Mouse (Mus musculus) limb, embryonic 11.5 days (tissue): ENCODE measurements around the gene Tiam2. TPM values are rescaled to one million over a fixed set of nuclear protein-coding genes. Genes with fewer than 3 reads are reported as not detected.

ENCODE experiments used
- ATAC-seq: fragments of 200-750 bp; cut with Nextera tagmentation; 2 replicates; pipeline ENCODE4 v1.8.0; 2017; ENCODE audit warnings: low read depth; ENCODE audit not compliant: insufficient number of reproducible peaks, low FRiP score, low TSS enrichment
- DNase-seq: peaks from one replicate; pipeline ENCODE4 v3.0.0-alpha.2; 2015; ENCODE audit warnings: low spot score
- H3K27ac ChIP-seq: fragments of 300-500 bp; sonication (generic); replicated peaks from 2 replicates; pipeline ENCODE4 v1.5.1; 2014; ENCODE audit warnings: low read depth, mild to moderate bottlenecking, low read length
- H3K27me3 ChIP-seq: fragments of 300-500 bp; sonication (generic); 2 replicates; pipeline ENCODE4 v1.6.1; 2014; ENCODE audit warnings: mild to moderate bottlenecking, low read length, mixed read lengths; ENCODE audit not compliant: control insufficient read depth, insufficient read depth
- H3K36me3 ChIP-seq: fragments of 300-500 bp; sonication (generic); 2 replicates; pipeline ENCODE4 v1.6.1; 2014; ENCODE audit warnings: mild to moderate bottlenecking, low read length, moderate library complexity, mixed read lengths; ENCODE audit not compliant: control insufficient read depth, insufficient read depth
- H3K4me1 ChIP-seq: fragments of 300-500 bp; sonication (generic); 2 replicates; pipeline ENCODE4 v1.6.1; 2014; ENCODE audit warnings: low read length, mixed read lengths; ENCODE audit not compliant: control insufficient read depth, insufficient read depth
- H3K4me2 ChIP-seq: fragments of 300-500 bp; sonication (generic); 2 replicates; pipeline ENCODE4 v1.6.1; 2014; ENCODE audit warnings: low read depth, mild to moderate bottlenecking, moderate library complexity; ENCODE audit not compliant: severe bottlenecking
- H3K4me3 ChIP-seq: fragments of 300-500 bp; sonication (generic); 2 replicates; pipeline ENCODE4 v1.5.1; 2014; ENCODE audit warnings: low read depth, low read length
- H3K9ac ChIP-seq: fragments of 300-500 bp; sonication (generic); 2 replicates; pipeline ENCODE4 v1.6.1; 2014; ENCODE audit warnings: mild to moderate bottlenecking, low read length
- H3K9me3 ChIP-seq: fragments of 300-500 bp; sonication (generic); 2 replicates; pipeline ENCODE4 v1.6.1; 2016; ENCODE audit warnings: low read length; ENCODE audit not compliant: control insufficient read depth
- WGBS: fragments of 180-500 bp; shearing (Covaris S2); extraction: QIAGEN DNeasy Blood & Tissue Kit; methylation state at CpG from one replicate; pipeline ENCODE4 v1.1.7; 2014; 5-methylcytosine and 5-hydroxymethylcytosine counted together
- polyA plus RNA-seq: library from polyadenylated mRNA; unstranded; fragments of >200 nt; fragmentation: Nextera tagmentation; extraction: Ambion mirVana; gene quantifications from 2 replicates; pipeline ENCODE4 v1.2.1, GENCODE M21; 2014

Gene Tiam2
- polyA plus RNA-seq, 1 experiment from 2014 or later: 8.4 TPM

- ATAC-seq (no peak), DNase-seq (no peak)
- Histone ChIP-seq H3K4me3 (no peak overlapping the region), H3K27ac (no peak overlapping the region), H3K36me3 (no peaks in the 10 kb centered on the region), H3K9ac (no peak overlapping the region), H3K4me1 (no peaks in the 10 kb centered on the region; the same call in 1 of the 2 replicates), H3K27me3 (no peaks in the 10 kb centered on the region), H3K9me3 (no peaks in the 10 kb centered on the region), H3K4me2 (no peak overlapping the region)
- WGBS: 92% methylated on average over 2 of the region's 2 CpGs
Observed at GRCm38 (mm10) chr17:3393981-3394380, 67.6 kb downstream of the Tiam2 start.

- 91% methylated on average over 2 of the region's 2 CpGs for WGBS
- H3K9ac ChIP-seq: no peak overlapping the region
- H3K4me3 ChIP-seq: no peak overlapping the region
- ATAC-seq: no peak
- no peaks in the 10 kb centered on the region; the same call in 1 of the 2 replicates for H3K4me1 ChIP-seq
- no peak for DNase-seq
- no peaks in the 10 kb centered on the region for H3K9me3 ChIP-seq
- no peak overlapping the region for H3K4me2 ChIP-seq
- H3K36me3 ChIP-seq: no peaks in the 10 kb centered on the region
- no peak overlapping the region for H3K27ac ChIP-seq
- H3K27me3 ChIP-seq: no peaks in the 10 kb centered on the region
Observed at GRCm38 (mm10) chr17:3394985-3395384, 68.6 kb downstream of the Tiam2 start.

- Histone ChIP-seq H3K27me3 (no peaks in the 10 kb centered on the region), H3K9me3 (no peaks in the 10 kb centered on the region), H3K27ac (no peak overlapping the region), H3K4me2 (no peak overlapping the region), H3K4me3 (no peak overlapping the region), H3K9ac (no peak overlapping the region), H3K36me3 (no peaks in the 10 kb centered on the region), H3K4me1 (no peaks in the 10 kb centered on the region; the same call in 1 of the 2 replicates)
- no peak for ATAC-seq
- no peak for DNase-seq
- 78% methylated on average over 12 of the region's 12 CpGs for WGBS
Observed at GRCm38 (mm10) chr17:3396881-3397281, 70.5 kb downstream of the Tiam2 start.

- Histone ChIP-seq H3K4me3 (no peak overlapping the region), H3K4me2 (no peak overlapping the region), H3K27ac (no peak overlapping the region), H3K36me3 (no peaks in the 10 kb centered on the region), H3K9ac (no peak overlapping the region), H3K27me3 (no peaks in the 10 kb centered on the region), H3K9me3 (no peaks in the 10 kb centered on the region), H3K4me1 (no peaks in the 10 kb centered on the region; the same call in 1 of the 2 replicates)
- DNase-seq (no peak), ATAC-seq (no peak)
- 54% methylated on average over 5 of the region's 5 CpGs for WGBS
Observed at GRCm38 (mm10) chr17:3397836-3398235, 71.5 kb downstream of the Tiam2 start.

GRCm38 (mm10) chr17:3405350-3406073 is 79.1 kb downstream of the Tiam2 start:
- no peak overlapping the region for H3K9ac ChIP-seq
- no peaks in the 10 kb centered on the region for H3K27me3 ChIP-seq
- peaks cover 5% of the 10 kb centered on the region; the same call in 1 of the 2 replicates for H3K4me1 ChIP-seq
- no peak for ATAC-seq
- DNase-seq: no peak
- no peaks in the 10 kb centered on the region for H3K36me3 ChIP-seq
- no peak overlapping the region for H3K27ac ChIP-seq
- no peak overlapping the region for H3K4me3 ChIP-seq
- WGBS: 86% methylated on average over 9 of the region's 9 CpGs
- H3K9me3 ChIP-seq: no peaks in the 10 kb centered on the region
- H3K4me2 ChIP-seq: no peak overlapping the region

GRCm38 (mm10) chr17:3407051-3407450 is 80.7 kb downstream of the Tiam2 start:
- H3K27ac ChIP-seq: no peak overlapping the region
- H3K9me3 ChIP-seq: no peaks in the 10 kb centered on the region
- H3K27me3 ChIP-seq: no peaks in the 10 kb centered on the region
- H3K36me3 ChIP-seq: no peaks in the 10 kb centered on the region
- peak; percentile 30 for DNase-seq
- no peak overlapping the region for H3K4me2 ChIP-seq
- no peak overlapping the region for H3K9ac ChIP-seq
- no peak for ATAC-seq
- 0% methylated on average over 1 of the region's 1 CpGs for WGBS
- H3K4me3 ChIP-seq: no peak overlapping the region
- peaks cover 5% of the 10 kb centered on the region; the same call in 1 of the 2 replicates for H3K4me1 ChIP-seq

- Histone ChIP-seq H3K4me3 (no peak overlapping the region), H3K4me1 (peaks cover 5% of the 10 kb centered on the region; the same call in 1 of the 2 replicates), H3K27ac (no peak overlapping the region), H3K4me2 (no peak overlapping the region), H3K27me3 (no peaks in the 10 kb centered on the region; the same call in 1 of the 2 replicates), H3K36me3 (no peaks in the 10 kb centered on the region), H3K9me3 (no peaks in the 10 kb centered on the region), H3K9ac (no peak overlapping the region)
- 67% methylated on average over 2 of the region's 2 CpGs for WGBS
- DNase-seq: no peak
- no peak for ATAC-seq
Observed at GRCm38 (mm10) chr17:3410307-3410706, 83.9 kb downstream of the Tiam2 start.

- H3K4me1 ChIP-seq: no peaks in the 10 kb centered on the region
- no peaks in the 10 kb centered on the region for H3K36me3 ChIP-seq
- H3K9ac ChIP-seq: no peak overlapping the region
- ATAC-seq: no peak
- H3K4me2 ChIP-seq: no peak overlapping the region
- no peak overlapping the region for H3K4me3 ChIP-seq
- WGBS: 64% methylated on average over 4 of the region's 4 CpGs
- DNase-seq: no peak
- H3K27me3 ChIP-seq: peaks cover 2% of the 10 kb centered on the region; the same call in 1 of the 2 replicates
- no peak overlapping the region for H3K27ac ChIP-seq
- no peaks in the 10 kb centered on the region for H3K9me3 ChIP-seq
Observed at GRCm38 (mm10) chr17:3412771-3413170, 86.4 kb downstream of the Tiam2 start.
